Mouse (Mus musculus) heart, adult 2 months (tissue): ENCODE data around the gene Cygb.

Source experiments
- CTCF ChIP-seq: fragments of 200-600 bp; IDR thresholded peaks from 2 replicates; pipeline ENCODE4 v1.8.1; 2022; ENCODE audit warnings: antibody characterized with exemption, mild to moderate bottlenecking, moderate library complexity
- POLR2A ChIP-seq: fragments of 200-500 bp; IDR thresholded peaks from 2 replicates; pipeline ENCODE4 v1.6.1; 2011; ENCODE audit warnings: mild to moderate bottlenecking, low read depth, low read length, control low read depth; ENCODE audit not compliant: insufficient read depth

- peak; percentile 91 for TF ChIP-seq CTCF
- peak; percentile 98 for TF ChIP-seq POLR2A
These were observed 17.2 kb upstream of the Cygb start for GRCm38 (mm10) chr11:116671112-116671844.
